Mouse (Mus musculus) NIH3T3 (cell line): ENCODE results near the gene Lman2.
A peak's percentile ranks its signal among the peaks of the same experiment; 100 is the strongest.

Experiments used
- DNase-seq: peaks from one replicate; pipeline ENCODE4 v3.0.0-alpha.2; 2012; ENCODE audit warnings: low read depth

The Lman2 gene

DNA sequence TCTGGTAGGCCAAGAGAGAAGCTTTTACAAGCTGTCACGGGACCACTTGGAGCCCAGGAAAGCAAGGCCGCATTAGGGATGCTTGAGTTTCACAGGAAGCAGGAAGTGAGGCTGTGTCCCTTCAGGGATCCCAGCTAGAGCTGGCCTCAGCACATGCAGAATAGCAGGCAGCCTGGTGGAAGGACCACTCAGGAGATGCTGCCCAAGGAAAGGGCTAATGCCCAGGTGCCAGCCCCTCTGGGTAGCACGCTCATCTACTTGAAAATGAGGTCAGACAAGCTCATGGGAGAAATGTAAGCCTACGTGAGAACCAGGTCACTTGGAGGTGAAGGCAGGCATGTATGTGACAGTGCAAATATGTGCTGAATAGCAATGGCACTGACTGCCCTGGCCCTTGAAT is 35.4 kb downstream of the Lman2 start:
- DNase-seq, result no peak

DNA sequence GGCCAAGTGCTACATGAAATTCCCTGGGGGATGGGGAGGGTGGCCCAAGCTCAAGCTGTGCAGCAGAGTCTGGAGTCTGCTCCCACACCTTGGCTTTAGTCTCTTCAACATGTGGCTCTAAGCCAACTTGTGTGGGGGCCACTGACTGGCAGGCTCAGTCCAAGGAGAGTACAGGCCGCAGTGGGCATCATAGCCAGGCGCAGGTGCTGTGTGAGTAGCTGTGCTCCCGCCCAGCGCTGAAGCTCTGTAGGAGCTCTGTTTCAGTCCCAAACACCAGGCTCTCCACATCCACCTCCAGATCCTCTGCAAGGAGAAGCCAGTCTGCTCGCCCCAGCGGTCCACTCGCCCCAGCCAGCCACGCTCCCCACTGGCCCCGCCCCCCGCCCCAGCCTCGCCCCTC is 37.0 kb downstream of the Lman2 start:
- no peak for DNase-seq

DNA sequence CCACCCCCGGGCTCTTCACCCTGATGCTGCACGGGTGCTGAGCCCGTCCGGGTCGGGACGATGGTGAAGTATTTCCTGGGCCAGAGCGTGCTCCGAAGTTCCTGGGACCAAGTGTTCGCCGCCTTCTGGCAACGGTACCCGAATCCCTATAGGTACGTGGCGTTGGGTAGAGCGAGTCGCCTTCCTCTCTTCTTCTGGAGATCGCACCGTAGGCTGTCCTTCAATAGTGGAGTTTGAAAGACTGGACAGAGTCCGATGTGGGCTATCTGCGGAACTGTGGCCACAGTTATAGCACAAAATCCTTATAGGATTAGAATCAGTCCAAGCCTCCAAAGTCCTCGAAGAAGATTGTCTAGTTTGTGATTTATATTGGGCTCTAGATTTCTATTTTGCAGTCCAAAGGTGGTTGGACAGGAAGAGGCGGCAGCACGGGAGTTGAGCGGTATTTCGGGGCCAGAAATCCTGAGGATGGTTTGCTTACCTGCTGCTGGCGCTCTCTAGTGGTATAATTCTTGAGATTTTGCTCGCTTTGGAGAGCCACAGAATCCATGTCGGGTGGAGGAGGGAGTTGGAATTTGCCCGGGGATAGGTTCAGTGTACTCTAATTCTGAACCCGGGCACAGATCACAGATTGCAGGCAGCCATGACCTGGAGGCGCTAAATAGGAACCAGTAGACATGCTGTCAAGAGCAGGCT is 40.3 kb downstream of the Lman2 start:
- DNase-seq, result peak; percentile 73

DNA sequence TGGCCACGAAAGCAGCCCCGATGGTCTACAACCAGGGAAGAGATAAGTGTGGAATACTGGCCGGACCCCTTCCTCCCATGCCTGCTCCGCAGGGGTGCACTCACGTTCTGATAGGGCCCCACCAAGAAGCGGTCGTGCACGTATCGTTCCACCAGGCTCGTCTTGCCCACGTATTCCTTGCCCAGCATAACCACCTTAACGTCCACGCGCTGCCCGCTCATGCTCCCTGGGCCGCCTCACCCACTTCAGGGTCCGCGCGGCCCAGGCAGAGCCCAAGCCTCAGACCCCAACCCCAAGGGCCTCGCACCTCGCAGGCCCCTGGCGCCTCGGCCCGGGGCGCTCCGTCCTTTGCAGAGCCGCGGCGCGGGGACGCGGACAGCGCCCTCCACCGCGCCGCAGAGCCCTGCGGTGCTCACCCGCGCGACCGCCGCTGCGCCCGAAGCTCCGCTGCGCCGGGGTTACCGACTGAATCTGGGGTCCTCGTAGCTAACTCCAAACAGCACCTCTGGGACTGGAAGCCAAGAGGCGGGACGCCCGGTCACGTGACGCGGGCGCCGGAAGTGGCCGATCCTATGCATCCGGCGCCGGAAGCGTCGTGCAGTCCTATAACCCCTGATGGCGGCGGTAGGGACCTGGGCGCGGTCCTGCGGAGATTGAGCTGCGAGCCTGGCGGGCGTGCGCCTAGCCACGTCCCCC is 41.0 kb downstream of the Lman2 start, which contains the start of gene Rab24:
TSS of gene Rab24 (minus strand) at position 513 of the 696 bp plus-strand sequence.
- DNase-seq, result peak; percentile 92

DNA sequence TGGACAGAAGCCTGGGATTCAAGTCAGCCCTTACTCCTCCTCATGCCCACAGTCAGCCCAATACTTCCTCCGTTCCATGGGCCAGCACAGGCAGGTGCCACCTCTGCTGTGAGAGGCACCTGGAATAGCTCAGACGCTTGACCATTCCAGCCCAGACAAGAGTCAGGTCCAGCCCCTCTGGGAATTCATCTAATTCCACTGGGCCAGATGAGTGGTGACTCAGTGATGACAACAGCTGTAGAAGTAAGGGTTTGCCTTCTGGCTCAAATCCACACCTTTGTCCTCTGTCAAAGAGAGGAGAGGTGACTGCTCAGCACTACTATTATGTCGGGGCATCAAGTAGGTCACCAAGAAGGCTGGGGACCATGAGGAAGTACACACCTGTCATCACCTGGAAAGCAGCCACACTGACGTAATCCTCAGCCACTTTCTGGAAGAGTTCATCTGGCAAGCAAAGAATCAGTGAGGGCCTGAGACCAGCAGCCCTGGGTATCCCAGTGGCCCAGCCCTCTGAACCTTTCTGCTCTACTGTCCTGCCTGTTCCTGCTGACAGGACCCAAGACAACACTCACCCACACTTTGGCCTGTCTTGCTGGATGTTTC is 42.6 kb downstream of the Lman2 start, which contains the start of gene Prelid1:
TSS of gene Prelid1 (plus strand) at position 570 of the 603 bp plus-strand sequence.
- DNase-seq, result no peak

DNA sequence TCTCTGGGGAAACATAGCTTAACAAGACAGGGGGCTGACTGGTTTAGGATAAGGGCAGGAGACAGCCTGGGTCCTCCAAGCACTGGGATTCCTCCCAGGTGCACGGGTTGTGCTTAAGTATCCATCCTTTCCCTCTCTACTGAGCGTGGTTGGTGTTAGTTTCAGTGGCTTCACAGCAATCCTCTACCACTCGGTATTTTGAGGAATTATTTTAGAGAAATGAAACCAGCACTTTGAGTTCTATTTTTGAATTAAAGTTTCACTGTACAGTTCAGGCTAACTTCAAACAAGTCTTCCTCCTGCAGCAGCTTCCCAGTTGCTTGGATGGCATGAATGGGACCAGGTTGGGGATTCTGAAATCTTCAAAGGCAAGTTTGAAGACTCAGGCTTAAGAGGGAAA is 44.2 kb downstream of the Lman2 start:
- DNase-seq, result no peak

DNA sequence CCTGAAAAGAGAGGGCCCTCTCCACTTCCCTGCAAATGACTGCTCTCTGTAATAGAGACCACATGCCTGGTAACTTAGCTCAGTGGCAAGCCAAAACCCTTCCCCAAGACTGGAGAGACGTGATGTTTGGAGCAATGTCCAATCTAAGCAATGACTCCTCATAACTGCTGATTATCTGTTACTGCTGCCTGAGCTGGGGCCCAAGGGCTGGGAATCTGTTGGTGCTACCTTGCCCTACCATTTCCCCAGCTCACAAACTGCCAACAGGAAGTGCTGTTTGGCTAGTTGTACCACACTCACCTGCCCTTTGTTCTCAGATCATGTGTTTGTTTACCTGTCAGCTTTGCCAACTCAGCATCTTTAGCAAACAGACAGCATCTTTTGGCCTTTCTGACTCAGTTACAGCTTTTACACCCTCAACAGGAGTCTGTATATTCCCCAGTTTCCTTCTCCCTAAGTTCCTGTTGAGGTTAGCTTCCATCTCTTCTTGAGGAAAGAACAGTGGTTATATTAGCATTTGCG is 47.6 kb downstream of the Lman2 start:
- no peak for DNase-seq

DNA sequence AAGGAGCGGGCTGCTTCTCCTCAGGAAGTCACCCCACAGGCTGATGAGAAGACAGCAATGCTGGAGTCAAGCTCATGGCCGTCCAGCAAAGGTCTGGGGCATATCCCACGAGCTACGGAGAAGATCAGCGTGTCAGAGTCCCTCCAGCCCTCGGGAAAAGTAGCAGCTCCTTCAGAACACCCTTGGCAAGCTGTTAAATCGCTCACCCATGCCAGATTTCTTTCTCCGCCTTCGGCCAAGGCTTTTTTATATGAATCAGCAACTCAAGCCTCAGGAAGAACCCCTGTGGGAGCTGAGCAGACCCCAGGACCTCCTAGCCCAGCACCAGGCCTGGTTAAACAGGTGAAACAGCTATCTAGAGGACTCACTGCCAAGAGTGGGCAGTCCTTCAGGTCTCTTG is 49.5 kb downstream of the Lman2 start:
- no peak for DNase-seq

DNA sequence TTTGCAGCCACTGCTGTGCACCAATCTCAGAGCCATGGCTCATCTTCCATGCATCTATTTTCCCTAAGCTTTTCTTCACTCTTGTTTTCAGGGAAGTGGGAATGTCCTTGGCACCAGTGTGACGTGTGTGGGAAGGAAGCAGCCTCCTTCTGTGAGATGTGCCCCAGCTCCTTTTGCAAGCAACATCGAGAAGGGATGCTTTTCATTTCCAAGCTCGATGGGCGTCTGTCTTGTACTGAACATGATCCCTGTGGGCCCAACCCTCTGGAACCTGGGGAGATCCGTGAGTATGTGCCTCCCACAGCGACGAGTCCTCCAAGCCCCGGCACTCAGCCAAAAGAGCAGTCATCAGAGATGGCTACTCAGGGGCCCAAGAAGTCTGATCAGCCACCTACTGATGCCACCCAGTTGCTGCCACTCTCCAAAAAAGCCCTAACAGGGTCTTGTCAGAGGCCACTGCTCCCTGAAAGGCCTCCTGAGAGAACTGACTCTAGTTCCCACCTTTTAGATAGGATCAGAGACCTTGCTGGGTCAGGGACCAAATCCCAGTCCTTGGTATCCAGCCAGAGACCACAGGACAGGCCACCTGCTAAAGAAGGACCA is 50.5 kb downstream of the Lman2 start:
- no peak for DNase-seq

DNA sequence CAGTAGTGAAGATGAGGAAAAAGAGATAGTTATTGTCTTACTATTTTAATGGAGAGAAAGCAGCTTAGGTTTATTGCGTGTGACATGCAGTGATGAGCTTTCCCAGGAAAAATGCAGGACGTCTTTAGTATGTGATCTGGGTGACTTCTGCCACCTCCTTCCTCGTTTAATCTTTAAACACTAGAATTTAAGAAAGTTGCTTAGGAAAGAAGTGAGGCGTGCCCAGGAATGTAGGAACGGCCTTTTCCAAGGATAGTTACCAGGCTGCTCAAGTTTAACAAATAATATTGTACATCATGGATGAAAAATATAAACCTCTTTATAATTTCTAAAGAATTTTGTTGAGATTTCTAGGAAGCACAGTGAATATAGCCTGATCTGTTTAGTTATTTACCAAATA is 61.7 kb downstream of the Lman2 start:
- DNase-seq, result no peak

DNA sequence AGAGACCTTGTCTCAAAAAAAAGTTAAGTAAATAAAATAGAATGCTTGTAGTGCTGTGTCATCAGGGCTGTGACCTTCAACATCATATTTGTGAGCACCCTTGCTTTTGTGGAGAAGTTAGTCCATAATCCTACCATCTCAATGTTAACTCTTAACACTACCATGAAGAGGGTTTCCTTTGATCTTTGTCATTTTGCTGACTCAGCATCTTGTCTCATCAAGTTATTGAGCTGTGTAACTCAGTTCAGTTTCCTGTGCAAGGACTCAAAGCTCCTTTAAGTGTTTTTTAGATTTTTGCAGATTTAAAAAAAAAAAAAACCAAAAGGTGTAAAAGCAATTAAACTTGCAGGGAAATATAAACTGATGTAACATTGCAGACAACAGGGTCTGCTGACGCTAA is 65.8 kb downstream of the Lman2 start:
- no peak for DNase-seq
